Mouse (Mus musculus) megakaryocyte, embryonic 14.5 days (primary cell): ENCODE measurements around the gene Mboat7. TPM values are rescaled to one million over a fixed set of nuclear protein-coding genes. Genes with fewer than 3 reads are reported as not detected.

Experiments
- H3K27me3 ChIP-seq: replicated peaks from 2 replicates; pipeline ENCODE3; 2012; ENCODE audit warnings: inconsistent platforms
- H3K36me3 ChIP-seq: replicated peaks from 2 replicates; pipeline ENCODE3; 2012; ENCODE audit warnings: low read length, inconsistent platforms, mixed read lengths
- H3K4me1 ChIP-seq: 2 replicates; pipeline ENCODE4 v1.6.1; 2012; ENCODE audit warnings: inconsistent platforms
- H3K4me3 ChIP-seq: replicated peaks from 2 replicates; pipeline ENCODE3; 2012; ENCODE audit warnings: moderate library complexity, mild to moderate bottlenecking, inconsistent platforms
- H3K9me3 ChIP-seq: 2 replicates; pipeline ENCODE4 v1.6.1; 2012; ENCODE audit warnings: inconsistent platforms
- FLI1 ChIP-seq: IDR thresholded peaks from 2 replicates; pipeline ENCODE4 v1.6.1; 2012; ENCODE audit warnings: low read length, inconsistent platforms, mixed read lengths
- GATA1 ChIP-seq: IDR thresholded peaks from 3 replicates; pipeline ENCODE4 v1.6.1; 2012; ENCODE audit warnings: mixed read lengths, low read length, inconsistent platforms, borderline replicate concordance
- polyA plus RNA-seq: library from polyadenylated mRNA; stranded (reverse); fragments of >175 nt; gene quantifications from 2 replicates; pipeline ENCODE4 v1.2.3, GENCODE M21; 2012; ENCODE audit warnings: low replicate concordance; ENCODE audit not compliant: insufficient read depth

Gene Mboat7
- polyA plus RNA-seq, 1 experiment, result 210 TPM

DNA sequence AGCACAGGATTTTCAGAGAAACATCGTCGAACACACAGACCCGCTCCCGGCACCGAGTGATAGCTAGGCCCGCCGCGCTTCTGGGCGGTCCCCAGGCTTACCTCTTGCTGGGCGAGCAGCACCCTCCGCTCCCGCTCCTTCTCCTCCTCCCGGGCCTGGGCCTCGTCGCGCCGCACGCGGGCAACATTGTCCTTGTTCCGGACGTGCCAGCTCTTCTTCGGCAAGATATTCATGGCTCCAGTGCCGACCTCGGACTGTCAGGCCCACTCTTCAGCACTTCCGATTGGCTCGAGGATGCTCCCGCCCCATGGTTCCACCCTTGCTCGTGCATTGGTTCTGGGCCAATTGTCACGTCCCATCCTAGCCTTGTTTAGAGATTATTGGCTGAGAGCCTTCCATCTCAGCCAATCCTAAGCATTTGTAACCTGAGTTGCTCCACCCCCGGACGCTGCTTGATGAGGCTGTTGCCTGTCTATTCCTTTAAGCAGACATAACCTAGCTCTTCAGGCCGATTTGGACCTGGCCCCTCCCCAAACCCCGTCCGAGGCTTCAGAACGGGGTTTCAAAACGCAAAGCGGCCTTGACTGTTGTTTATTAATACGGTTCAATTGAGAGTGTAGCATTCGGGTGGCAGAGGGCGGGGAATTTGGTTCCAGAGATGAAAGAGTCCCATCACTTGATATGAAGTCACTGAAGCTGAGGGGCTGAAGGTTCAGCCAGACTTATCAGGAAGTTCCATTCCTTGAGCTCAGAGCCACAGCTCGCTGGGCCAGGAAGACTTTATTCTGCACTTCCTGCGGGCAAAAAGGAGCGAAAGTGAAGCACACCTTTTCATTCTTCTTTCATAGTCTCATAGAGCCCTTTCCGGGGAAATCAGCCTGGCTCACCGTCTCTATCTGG lies 27.9 kb downstream of the Mboat7 start, which contains the start of gene Leng1:
TSS of gene Leng1 (minus strand) at position 626 of the 900 bp plus-strand sequence.
- Histone ChIP-seq H3K4me3 (peak within 1 kb of the TSS; percentile 96), H3K36me3 (peaks cover 62% of the 10 kb centered on the region), H3K27me3 (no peaks in the 10 kb centered on the region), H3K9me3 (no peaks in the 10 kb centered on the region), H3K4me1 (peaks cover 65% of the 10 kb centered on the region)
- peak; percentile 51; the same call in 1 of the 2 replicates for TF ChIP-seq FLI1
- TF ChIP-seq GATA1, result no peak

GRCm38 (mm10) chr7:3664524-3665214 lies 28.7 kb downstream of the Mboat7 start:
- Histone ChIP-seq H3K27me3 (no peaks in the 10 kb centered on the region), H3K36me3 (peaks cover 62% of the 10 kb centered on the region), H3K4me1 (peaks cover 65% of the 10 kb centered on the region), H3K4me3 (peak overlapping the region; percentile 96), H3K9me3 (no peaks in the 10 kb centered on the region)
- TF ChIP-seq GATA1 (no peak), FLI1 (no peak)

GRCm38 (mm10) chr7:3658578-3658977 lies 34.7 kb downstream of the Mboat7 start:
- no peaks in the 10 kb centered on the region for H3K27me3 ChIP-seq
- peaks cover 41% of the 10 kb centered on the region for H3K4me1 ChIP-seq
- H3K9me3 ChIP-seq, result no peaks in the 10 kb centered on the region
- peaks cover 100% of the 10 kb centered on the region for H3K36me3 ChIP-seq
- no peak overlapping the region for H3K4me3 ChIP-seq
- TF ChIP-seq GATA1 (no peak), FLI1 (no peak)

- Histone ChIP-seq H3K36me3 (peaks cover 100% of the 10 kb centered on the region), H3K4me1 (peaks cover 41% of the 10 kb centered on the region), H3K27me3 (no peaks in the 10 kb centered on the region), H3K9me3 (no peaks in the 10 kb centered on the region), H3K4me3 (no peak overlapping the region)
- TF ChIP-seq GATA1 (no peak), FLI1 (no peak)
Measured at GRCm38 (mm10) chr7:3656966-3657365, 36.4 kb downstream of the Mboat7 start.

DNA sequence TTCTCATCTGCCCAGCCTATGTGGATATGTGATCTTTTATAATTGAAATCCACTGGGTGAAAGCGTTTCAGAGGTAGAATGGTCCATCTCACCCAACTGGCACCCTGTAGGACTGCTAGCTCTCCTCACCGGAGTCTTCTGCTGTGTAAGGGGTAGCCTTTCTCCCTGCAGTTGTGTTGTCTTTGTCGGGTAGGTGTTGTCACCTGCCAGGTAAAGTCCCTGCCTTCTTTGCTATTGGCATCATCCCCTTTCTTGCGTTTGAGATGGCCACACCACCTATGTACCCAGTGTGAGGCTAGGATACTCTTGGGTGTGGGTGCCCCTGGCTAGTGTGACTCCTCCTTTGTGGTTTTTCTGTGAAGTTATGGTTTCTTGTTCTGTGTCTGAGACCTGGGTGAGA lies 46.7 kb downstream of the Mboat7 start:
- Histone ChIP-seq H3K4me3 (peak overlapping the region; percentile 96), H3K4me1 (peaks cover 75% of the 10 kb centered on the region), H3K9me3 (no peaks in the 10 kb centered on the region), H3K36me3 (peaks cover 65% of the 10 kb centered on the region), H3K27me3 (no peaks in the 10 kb centered on the region)
- no peak for TF ChIP-seq GATA1
- TF ChIP-seq FLI1, result no peak

DNA sequence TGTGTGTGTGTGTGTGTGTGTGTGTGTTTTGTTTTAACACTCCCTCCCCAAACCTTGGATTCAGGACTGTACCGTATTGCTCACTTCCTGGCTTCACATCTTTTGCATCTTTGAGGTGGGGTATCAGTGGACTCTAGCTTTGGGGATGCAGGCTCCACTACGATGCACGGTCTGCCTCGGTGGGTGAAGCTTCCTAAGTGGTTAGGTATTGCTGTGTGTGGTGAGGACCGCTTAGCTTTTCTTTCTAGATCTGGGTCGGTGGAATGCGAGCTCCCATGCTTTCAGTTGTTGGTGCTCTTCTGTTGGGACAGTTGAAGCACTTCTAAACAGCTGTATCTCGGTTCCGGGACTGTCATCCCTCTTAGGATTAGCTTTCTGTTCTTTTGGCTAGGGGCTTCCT lies 47.1 kb downstream of the Mboat7 start:
- peak overlapping the region; percentile 96 for H3K4me3 ChIP-seq
- H3K36me3 ChIP-seq, result peaks cover 65% of the 10 kb centered on the region
- H3K27me3 ChIP-seq, result no peaks in the 10 kb centered on the region
- TF ChIP-seq FLI1 (no peak), GATA1 (no peak)
- H3K4me1 ChIP-seq, result peaks cover 74% of the 10 kb centered on the region
- H3K9me3 ChIP-seq, result no peaks in the 10 kb centered on the region

DNA sequence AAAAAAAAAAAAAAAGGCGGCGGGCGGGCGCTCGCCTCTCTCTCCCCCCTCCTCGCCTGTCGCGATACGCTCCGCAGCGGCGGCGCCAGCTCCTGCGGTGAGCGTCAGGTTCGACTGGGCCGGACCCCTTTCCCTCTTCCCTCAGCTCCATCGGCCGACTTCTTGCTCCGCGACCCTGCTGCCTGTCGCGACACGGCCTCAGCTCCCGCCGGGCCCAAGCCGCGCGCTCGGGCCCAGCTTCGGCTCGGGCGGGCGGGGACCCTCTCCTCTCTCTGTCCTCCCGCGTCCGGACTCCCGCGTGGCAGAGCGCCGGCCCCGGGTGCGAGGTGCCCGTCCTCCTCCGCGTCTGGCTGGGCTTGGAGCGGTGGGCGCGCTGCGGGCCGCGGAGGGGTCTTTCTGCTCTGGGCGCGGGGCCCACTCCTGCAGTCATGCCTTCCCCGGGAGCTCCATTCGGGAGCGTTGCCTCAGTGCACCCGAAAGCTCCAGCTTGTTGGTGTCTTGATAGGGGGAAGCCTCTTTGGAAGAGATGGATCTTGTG lies 47.8 kb downstream of the Mboat7 start:
- peak overlapping the region; percentile 96 for H3K4me3 ChIP-seq
- no peaks in the 10 kb centered on the region for H3K9me3 ChIP-seq
- TF ChIP-seq FLI1, result no peak
- TF ChIP-seq GATA1, result no peak
- no peaks in the 10 kb centered on the region for H3K27me3 ChIP-seq
- peaks cover 68% of the 10 kb centered on the region for H3K4me1 ChIP-seq
- peaks cover 65% of the 10 kb centered on the region for H3K36me3 ChIP-seq

- Histone ChIP-seq H3K4me1 (peaks cover 61% of the 10 kb centered on the region), H3K27me3 (no peaks in the 10 kb centered on the region), H3K36me3 (peaks cover 65% of the 10 kb centered on the region), H3K9me3 (no peaks in the 10 kb centered on the region), H3K4me3 (peak within 1 kb of the TSS; percentile 96)
- peak; percentile 48; the same call in 1 of the 3 replicates for TF ChIP-seq GATA1
- TF ChIP-seq FLI1, result no peak; the same call in 1 of the 2 replicates
Measured at GRCm38 (mm10) chr7:3644672-3645487, 48.4 kb downstream of the Mboat7 start, which contains the start of gene Cnot3. TSS of gene Cnot3 (plus strand) at chr7:3645268.

DNA sequence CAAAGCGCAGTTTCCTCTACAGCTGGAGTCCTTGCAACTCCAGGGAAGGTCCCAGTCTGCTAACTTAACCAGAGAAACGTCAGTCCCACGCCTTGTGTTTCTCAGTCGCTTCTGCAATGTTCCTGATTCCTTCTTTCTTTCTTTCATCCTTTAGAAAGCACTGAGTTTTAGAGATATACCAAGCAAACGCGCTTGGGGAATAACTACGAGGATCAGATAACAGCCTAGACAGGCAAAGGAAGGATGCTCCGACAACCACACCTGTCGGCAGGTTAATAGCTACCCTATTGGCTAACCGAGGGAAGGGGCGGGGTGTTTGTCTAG lies 49.0 kb downstream of the Mboat7 start:
- Histone ChIP-seq H3K36me3 (peaks cover 65% of the 10 kb centered on the region), H3K27me3 (no peaks in the 10 kb centered on the region), H3K9me3 (no peaks in the 10 kb centered on the region), H3K4me3 (peak overlapping the region; percentile 96), H3K4me1 (peaks cover 55% of the 10 kb centered on the region)
- TF ChIP-seq FLI1 (no peak), GATA1 (no peak)
